Mouse (Mus musculus) liver, adult 2 months (tissue): ENCODE data around the gene Cep295nl.

Experiments
- CTCF ChIP-seq: fragments of 200-500 bp; IDR thresholded peaks from 2 replicates; pipeline ENCODE4 v1.5.1; 2011; ENCODE audit warnings: low read depth, low read length, control low read depth
- POLR2A ChIP-seq: fragments of 200-500 bp; IDR thresholded peaks from 2 replicates; pipeline ENCODE4 v1.6.1; 2011; ENCODE audit warnings: low read length, control low read depth; ENCODE audit not compliant: insufficient read depth; ENCODE audit errors: extremely low read depth

GRCm38 (mm10) chr11:118316231-118316806 is 26.0 kb downstream of the Cep295nl start:
- TF ChIP-seq CTCF (no peak), POLR2A (no peak)
